Mouse (Mus musculus): ENCODE data around the gene Pla1a. TPM values are rescaled to one million over a fixed set of nuclear protein-coding genes. Genes with fewer than 3 reads are reported as not detected.
"Not testable (repeated sequence)": the region's sequence is repeated elsewhere in the genome, so short reads cannot be mapped to it uniquely, and the experiment has no call there.

Pla1a gene
- total RNA-seq, 2 experiments from 2014 or later = 0.61 to 1.1 TPM

DNA sequence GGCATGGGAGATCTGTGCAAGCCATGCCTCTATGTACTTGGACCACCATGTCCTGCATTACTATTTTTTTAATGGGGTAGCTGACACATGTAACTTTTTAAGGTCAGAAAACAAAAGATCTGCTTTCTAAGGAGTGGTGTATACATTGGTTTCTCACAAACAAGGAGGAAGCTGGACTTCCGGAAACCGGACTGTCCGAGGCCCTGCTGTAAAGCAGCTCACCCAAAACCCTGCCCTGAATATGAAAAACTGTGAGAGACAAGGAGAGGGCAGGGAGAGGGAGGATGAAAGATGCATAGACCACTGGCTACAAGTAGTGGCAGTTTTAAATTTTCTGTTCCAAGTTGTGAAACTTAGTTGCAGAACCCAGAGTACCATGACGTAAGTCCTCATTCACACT is 27.0 kb upstream of the Pla1a start:
- no peak for DNase-seq (ENCODE audit: low spot score in 2 of 2)

DNA sequence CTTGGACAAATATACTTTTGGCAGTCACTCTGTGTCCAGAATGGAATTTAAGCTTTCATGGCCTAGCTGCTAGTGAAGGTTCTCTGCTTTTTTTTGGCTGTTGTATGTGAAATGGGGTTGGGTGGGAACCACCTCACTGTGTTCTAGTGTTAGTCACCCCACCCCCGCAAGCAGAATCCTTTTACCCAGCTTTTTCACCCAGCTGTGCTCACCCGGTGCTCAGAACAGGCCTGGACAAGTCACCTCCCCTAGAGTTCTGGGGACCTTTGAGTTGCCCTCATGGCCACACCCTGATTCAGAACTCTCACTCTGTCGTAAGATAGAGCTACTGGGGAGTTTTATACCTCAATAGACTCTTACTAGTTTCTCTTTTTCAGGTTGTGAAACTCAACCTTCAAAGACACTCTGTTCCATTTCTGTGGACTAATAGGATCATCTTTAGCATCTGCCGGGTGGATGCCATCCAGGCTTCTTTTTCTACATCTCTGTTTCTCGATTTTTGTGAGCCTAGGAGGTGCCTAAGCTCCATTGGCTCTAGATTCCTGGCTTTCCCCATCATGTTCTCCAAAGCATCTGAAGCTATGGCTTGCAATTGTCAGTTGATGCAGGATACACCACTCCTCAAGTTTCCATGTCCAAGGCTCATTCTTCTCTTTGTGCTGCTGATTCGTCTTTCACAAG is 25.8 kb upstream of the Pla1a start:
- no peak for DNase-seq (ENCODE audit: low spot score in 2 of 2)

DNA sequence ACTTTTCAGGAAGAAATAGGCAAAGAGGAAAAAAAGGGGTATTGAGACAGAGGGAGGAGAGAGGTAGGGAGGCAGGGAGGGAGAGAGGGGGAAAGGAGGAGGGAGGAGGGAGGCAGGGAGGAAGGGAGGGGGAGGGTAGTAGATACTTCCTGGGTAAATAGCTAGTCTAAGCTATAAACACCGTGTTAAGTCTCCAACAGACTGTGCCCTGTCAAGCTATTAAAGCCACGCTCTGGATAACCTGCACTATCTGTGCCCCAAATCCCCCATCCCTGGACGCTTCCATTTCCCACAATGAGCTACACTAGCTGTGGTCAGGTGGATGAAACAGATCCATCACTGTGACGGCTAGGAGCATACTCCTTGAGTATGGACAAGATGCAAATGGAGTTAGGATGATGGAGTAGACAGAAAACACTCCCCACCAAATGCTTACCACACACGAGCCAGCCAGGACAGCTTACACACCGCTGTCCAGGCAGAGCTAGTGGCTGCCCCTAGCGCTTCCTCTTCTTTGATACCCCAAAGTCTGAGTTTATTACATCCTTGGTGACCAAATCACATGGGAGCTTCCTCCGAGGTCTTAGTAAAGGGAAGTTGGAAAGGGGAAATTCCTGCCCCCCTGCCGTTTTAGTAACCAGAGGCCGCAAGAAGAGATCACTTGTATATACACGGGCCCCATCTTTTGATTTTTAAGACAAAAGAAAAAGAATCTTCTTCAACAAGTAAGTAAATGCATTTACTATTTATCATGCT is 24.0 kb upstream of the Pla1a start:
- DNase-seq (ENCODE audit: low spot score in 2 of 2) = no peak

- DNase-seq (ENCODE audit: low spot score in 2 of 2) = no peak
These were observed 22.8 kb upstream of the Pla1a start, which contains the start of gene Cd80 for GRCm38 (mm10) chr16:38455511-38456418. TSS of gene Cd80 (plus strand) at chr16:38455561.

- DNase-seq (ENCODE audit: low spot score in 2 of 2) = no peak
These were observed 21.7 kb upstream of the Pla1a start for GRCm38 (mm10) chr16:38454533-38455254.

GRCm38 (mm10) chr16:38453952-38454351 is 21.0 kb upstream of the Pla1a start:
- DNase-seq (ENCODE audit: low spot score in 2 of 2) = no peak

DNA sequence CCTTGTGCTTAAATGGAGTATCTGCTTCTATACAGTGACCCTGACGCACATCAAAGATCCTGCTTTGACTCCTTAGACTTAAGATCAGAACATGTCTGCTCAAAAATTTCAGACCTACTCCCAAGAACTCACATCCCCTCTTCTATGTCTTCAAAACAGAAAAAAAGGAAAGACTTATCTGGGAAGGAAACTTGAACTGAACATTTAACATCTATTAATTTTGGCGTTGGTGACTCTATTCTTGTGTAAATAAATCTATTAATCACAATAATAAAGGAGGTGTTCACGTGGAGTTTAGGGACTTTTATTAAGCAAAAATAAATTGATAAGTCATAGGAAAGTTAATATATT is 20.2 kb upstream of the Pla1a start:
- no peak for DNase-seq (ENCODE audit: low spot score in 2 of 2)

DNA sequence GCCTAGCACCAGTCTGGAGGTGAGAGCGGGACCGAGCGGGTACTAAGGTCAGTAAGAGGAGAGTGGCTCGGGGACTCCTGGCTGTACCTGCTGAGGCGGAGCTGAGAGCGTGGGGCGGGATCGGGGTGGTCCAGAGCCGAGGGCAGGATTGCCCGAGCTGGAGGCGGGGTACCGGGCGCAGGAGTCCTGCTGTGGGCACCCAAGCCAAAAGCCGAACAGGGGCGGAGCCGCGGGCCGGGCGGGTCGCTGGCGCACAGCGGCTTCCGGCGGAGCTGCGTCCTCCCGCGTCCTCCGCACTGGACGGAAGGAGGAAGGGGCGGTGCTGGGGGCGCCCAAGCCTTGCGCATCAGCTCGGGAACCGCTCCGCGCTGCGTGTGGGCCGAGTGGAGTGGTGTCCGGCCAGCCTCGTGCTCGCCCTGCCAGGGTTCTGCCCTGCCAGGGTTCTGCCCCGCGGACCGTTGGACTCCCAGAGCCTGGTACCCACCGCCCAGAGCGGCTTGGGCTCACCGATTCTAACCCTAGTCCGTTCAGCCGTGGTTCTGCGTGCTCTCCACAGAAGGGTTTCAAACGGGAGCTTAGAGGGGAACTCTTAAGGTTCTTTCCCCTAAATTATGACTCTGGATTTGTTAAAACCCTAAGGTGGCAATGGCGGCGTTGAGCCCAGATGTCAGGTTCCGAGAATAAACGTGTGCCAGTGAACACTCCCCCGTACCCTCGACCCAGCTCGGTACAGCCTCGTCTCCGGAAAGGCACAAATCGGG is 19.7 kb upstream of the Pla1a start, which contains the start of gene Adprh:
Adprh (minus strand) TSS at position 262 of the 761 bp plus-strand sequence.
- DNase-seq (ENCODE audit: low spot score in 2 of 2) = peak; percentile 89 to 91

DNA sequence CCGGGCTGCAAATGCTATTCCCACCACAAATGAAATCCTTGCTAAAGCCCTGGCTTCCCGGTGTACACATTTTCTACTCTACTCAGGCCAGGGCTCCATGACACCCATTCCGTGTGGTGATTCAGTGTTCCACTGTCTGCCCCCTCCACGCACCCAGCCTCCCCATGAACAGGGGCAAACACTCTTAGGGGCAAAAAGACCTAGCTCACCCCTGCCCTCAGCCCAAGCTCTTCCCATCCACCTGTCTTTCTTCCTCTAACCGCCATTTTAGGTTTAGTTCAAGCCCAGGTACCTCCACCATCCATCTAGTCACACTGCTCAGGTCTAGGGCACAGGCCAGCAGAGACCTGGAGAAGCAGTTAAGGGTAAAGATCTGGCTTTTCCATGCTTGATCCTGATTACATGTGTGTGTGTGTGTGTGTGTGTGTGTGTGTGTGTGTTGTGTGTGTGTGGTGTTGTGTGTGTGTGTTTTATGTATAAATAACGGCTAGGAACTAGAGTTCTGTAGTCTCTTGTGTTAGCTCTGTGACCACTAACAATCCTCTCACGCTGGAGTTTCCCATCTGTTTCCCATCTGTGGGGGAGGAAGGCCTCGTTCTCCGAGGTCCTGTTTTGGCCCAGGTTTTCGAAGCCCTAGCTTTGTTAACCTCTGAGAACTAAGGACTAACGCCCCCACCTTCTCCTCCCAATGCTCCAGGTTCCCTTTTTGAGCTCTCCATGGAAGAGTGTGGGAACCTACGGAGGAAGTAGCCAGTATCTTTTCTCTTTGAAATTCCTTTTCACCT is 18.7 kb upstream of the Pla1a start:
- DNase-seq (ENCODE audit: low spot score in 2 of 2) = no peak

GRCm38 (mm10) chr16:38450707-38451106 is 17.8 kb upstream of the Pla1a start:
- no peak for DNase-seq (ENCODE audit: low spot score in 2 of 2)

GRCm38 (mm10) chr16:38448458-38448857 is 15.5 kb upstream of the Pla1a start:
- DNase-seq (ENCODE audit: low spot score in 2 of 2) = no peak

DNA sequence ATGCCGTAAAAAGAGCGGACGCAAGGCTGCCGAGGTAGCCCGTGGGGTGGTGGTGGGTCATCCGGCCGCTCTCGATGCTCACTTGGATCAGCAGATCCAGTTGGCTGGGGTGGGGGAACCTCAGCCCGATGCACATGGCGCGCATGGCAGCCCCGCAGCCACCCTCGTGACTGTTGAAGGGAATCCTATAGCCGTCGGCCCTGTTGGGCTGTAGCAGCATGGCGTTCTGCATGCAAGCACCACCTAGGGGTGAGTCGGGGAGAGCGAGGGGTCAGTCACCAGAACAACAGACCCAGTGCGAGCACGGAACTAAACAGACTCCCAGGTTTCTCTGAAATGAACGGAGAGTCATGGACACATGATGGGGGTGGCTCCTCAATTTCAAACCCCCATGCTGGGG is 14.4 kb upstream of the Pla1a start:
- no peak for DNase-seq (ENCODE audit: low spot score in 2 of 2)

DNA sequence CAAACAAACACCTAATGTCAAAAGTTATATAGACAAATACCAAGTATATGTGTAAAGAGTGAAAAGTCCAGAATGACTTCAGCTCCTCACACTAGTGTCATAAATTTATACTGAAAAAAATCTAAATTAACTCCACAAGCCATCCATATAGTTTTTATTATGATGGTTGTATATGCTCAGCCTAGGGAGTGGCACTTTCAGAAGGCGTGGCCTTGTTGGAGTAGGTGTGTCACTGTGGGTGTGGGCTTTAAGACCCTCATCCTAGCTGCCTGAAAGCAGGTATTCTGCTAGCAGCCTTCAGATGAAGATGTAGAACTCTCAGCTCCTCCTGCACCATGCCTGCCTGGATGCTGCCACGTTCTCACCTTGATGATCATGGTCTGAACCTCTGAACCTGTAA is 13.2 kb upstream of the Pla1a start:
- DNase-seq (ENCODE audit: low spot score in 2 of 2) = not testable (repeated sequence)

DNA sequence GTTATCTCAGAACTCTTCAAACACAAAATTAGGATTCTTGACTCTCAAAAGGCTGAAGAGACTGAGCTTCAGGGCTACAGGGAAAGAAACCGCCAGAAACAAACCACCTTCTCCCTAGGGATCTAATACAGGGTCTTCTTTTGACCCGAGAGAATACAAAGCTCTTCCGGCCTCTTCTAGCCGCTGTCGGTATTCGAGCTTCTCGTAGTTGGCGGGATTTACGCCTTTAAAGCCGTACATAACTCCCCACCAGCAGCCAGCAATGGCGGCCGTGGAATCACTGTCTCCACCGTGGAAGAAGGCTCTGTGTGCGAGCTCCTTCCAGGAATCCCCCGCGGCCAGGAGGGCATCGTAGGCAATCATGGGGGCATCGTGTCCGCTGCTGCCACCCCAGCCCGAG is 12.6 kb upstream of the Pla1a start:
- DNase-seq (ENCODE audit: low spot score in 2 of 2) = no peak

GRCm38 (mm10) chr16:38445046-38445445 is 12.1 kb upstream of the Pla1a start:
- no peak for DNase-seq (ENCODE audit: low spot score in 2 of 2)

- no peak for DNase-seq (ENCODE audit: low spot score in 2 of 2)
These were observed 10.9 kb upstream of the Pla1a start for GRCm38 (mm10) chr16:38443721-38444464.

GRCm38 (mm10) chr16:38442216-38442615 is 9.3 kb upstream of the Pla1a start:
- no peak for DNase-seq (ENCODE audit: low spot score in 2 of 2)

DNA sequence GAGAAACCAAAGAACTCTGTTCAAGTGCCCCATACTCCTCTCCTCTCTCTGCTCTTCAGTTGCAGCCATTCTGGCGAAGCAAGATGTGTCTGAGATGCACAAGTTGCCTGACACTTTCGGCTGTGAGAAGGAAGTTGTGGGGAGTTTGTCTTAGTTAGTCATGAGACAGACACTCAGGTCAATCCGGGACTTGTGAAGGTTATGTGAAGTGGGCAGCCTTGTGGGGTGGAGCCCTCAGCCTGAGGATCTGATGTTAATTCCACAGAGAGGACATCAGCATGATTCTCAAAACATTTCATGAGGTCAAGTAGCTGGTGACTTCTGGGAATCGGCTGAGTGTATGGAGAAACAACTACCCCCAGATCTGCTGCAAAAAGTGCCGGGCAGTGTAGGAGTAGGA is 8.7 kb upstream of the Pla1a start:
- no peak for DNase-seq (ENCODE audit: low spot score in 2 of 2)

DNA sequence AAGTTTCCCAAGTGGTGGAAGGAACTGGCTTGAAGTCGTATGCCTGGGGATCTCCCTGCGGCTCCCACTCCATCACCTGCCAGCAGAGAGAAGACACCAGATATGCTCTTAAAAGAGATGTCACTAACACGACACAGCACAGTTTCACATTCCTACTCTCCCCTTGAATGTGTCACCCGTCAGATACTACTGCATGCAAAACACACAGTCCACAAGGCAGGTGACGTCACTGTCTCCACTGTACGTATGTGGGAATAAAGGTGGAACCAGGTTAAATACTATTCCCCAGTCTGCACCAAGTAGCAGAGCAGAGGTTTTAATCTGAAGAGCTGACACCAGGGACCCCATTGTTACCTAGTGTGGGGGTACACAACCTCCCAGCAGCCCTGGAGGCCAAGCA is 7.5 kb upstream of the Pla1a start:
- no peak for DNase-seq (ENCODE audit: low spot score in 2 of 2)

Measured in layer of hippocampus, adult 18-20 months (tissue).